Mouse (Mus musculus) embryonic facial prominence, embryonic 15.5 days (tissue): ENCODE results near the gene Aspg. TPM values are rescaled to one million over a fixed set of nuclear protein-coding genes. Genes with fewer than 3 reads are reported as not detected.

ENCODE experiments used
- ATAC-seq: fragments of 200-750 bp; cut with Nextera tagmentation; 2 replicates; pipeline ENCODE4 v1.8.0; 2017; ENCODE audit warnings: low read depth, moderate TSS enrichment; ENCODE audit not compliant: insufficient number of reproducible peaks, low FRiP score, low TSS enrichment
- H3K27ac ChIP-seq: fragments of 300-500 bp; sonication (generic); replicated peaks from 2 replicates; pipeline ENCODE4 v1.5.1; 2015; ENCODE audit warnings: mild to moderate bottlenecking, inconsistent platforms
- H3K27me3 ChIP-seq: fragments of 300-500 bp; sonication (generic); 2 replicates; pipeline ENCODE4 v1.6.1; 2015; ENCODE audit warnings: inconsistent platforms
- H3K36me3 ChIP-seq: fragments of 300-500 bp; sonication (generic); 2 replicates; pipeline ENCODE4 v1.6.1; 2015; ENCODE audit warnings: mild to moderate bottlenecking, inconsistent platforms
- H3K4me1 ChIP-seq: fragments of 300-500 bp; sonication (generic); 2 replicates; pipeline ENCODE4 v1.6.1; 2015; ENCODE audit warnings: inconsistent platforms
- H3K4me2 ChIP-seq: fragments of 300-500 bp; sonication (generic); replicated peaks from 2 replicates; pipeline ENCODE4 v1.6.1; 2015; ENCODE audit warnings: mild to moderate bottlenecking, inconsistent platforms
- H3K4me3 ChIP-seq: fragments of 300-500 bp; sonication (generic); replicated peaks from 2 replicates; pipeline ENCODE4 v1.5.1; 2015; ENCODE audit warnings: mild to moderate bottlenecking, inconsistent platforms
- H3K9ac ChIP-seq: fragments of 300-500 bp; sonication (generic); 2 replicates; pipeline ENCODE4 v1.6.1; 2015; ENCODE audit warnings: inconsistent platforms
- H3K9me3 ChIP-seq: fragments of 300-500 bp; sonication (generic); replicated peaks from 2 replicates; pipeline ENCODE4 v1.6.1; 2016; ENCODE audit warnings: inconsistent platforms
- WGBS: fragments of 180-500 bp; shearing (Covaris S2); methylation state at CpG from one replicate; pipeline ENCODE4 v1.1.7; 2015; 5-methylcytosine and 5-hydroxymethylcytosine counted together
- microRNA counts: library from miRNA; unstranded; fragments of <30 nt; microRNA quantifications from one replicate; lab custom pipeline; 2016
- microRNA-seq: library from miRNA; unstranded; fragments of <30 nt; microRNA quantifications from one replicate; pipeline ENCODE4, GENCODE M21; 2016; ENCODE audit warnings: borderline number of aligned reads
- polyA plus RNA-seq: library from polyadenylated mRNA; unstranded; fragments of >200 nt; fragmentation: Nextera tagmentation; extraction: Ambion mirVana; gene quantifications from 2 replicates; pipeline ENCODE4 v1.2.1, GENCODE M21; 2015

Gene Aspg
- polyA plus RNA-seq, 1 experiment from 2014 or later: 6.2 TPM

DNA sequence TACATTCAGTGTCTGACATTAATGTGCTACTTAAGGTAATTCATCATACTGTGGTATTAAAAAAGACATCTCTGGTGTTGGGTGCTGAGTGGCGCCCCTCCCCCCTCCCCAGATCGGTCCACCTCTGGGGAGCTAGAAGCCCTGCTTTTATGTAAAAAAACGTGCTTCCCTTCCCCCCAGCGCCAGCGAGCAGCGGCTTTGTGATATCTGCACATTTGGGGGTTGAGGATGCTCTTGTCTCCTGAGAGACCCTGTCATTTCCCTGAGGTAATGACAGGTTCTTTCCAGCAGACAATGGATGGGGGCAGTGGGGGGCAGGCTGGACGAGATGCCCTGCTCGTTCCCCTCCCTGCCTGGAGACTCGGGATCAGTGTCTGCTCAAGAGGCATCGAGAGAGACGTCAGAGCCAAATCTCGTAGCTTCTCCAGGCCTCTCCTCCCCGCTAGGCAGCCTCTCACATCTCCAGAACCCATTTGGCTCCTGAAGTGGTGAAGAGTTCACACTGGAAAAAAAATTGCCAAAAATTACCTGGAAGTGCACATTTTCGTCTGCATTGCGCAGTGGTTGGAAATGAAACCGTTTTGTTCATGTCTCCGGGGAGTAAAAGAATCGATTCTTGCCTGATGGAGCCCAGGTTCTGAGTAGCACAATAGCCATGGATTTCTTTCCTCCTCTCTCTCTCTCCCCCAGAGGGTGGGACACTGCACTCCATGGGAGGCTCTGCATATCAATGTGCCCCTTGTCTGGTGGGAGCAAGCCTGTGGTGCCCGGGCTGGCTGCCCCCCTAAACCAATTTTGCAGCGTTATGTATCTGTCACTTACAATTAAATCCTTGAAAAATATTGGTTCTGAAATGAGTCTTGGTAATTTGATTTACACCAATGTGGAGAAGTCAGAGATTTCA lies 64.4 kb downstream of the Aspg start:
- Histone ChIP-seq H3K9ac (no peak overlapping the region), H3K27ac (no peak overlapping the region), H3K27me3 (no peaks in the 10 kb centered on the region), H3K4me2 (no peak overlapping the region), H3K9me3 (no peaks in the 10 kb centered on the region), H3K4me3 (no peak overlapping the region), H3K36me3 (peaks cover 40% of the 10 kb centered on the region), H3K4me1 (peaks cover 52% of the 10 kb centered on the region)
- 36% methylated on average over 20 of the region's 20 CpGs for WGBS
- no peak for ATAC-seq

DNA sequence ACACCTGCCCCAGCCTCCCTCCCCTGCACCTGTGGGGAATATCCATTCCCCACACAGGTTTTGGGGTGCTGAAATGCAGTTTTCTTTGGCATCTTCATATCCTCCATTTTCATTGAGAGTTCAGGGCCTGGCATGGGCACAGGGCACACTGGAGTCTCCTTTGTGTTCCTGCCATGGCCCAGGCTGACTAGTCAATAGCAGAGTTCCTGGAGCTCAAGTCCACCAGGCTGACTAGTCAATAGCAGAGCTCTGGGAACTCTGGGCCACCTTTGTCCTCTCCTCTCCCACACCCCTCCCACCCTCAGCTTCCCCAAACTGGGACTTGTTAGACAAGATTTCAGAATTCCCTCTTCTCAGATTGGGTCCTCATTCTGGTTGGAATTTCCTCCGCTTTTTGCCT lies 65.2 kb downstream of the Aspg start:
- H3K27me3 ChIP-seq: no peaks in the 10 kb centered on the region
- no peaks in the 10 kb centered on the region for H3K9me3 ChIP-seq
- peaks cover 46% of the 10 kb centered on the region for H3K4me1 ChIP-seq
- no peak overlapping the region for H3K4me2 ChIP-seq
- no peak for ATAC-seq
- 92% methylated on average over 1 of the region's 1 CpGs for WGBS
- H3K36me3 ChIP-seq: peaks cover 47% of the 10 kb centered on the region
- H3K4me3 ChIP-seq: no peak overlapping the region
- no peak overlapping the region for H3K9ac ChIP-seq
- H3K27ac ChIP-seq: no peak overlapping the region

DNA sequence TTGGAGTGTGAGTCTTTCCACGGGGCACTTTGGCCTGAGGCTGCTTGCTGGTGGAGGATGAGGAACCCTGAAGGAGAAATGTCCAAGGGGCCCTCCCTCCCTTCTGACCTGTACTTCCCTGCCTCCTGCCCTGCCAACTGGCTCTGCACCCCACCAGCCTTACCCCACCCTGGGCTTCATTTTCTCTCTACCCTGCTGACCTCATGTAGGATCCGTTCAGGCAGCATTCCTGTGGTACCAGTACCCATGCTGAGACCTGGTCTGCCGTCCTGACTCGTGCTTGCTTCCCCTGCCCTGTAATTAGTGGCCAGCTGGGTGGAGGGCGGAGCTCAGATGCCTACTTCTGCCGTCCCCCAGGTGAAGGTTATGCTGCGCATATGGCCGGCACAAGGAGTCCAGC lies 65.7 kb downstream of the Aspg start:
- Histone ChIP-seq H3K9ac (no peak overlapping the region), H3K4me3 (no peak overlapping the region), H3K4me2 (no peak overlapping the region), H3K9me3 (no peaks in the 10 kb centered on the region), H3K36me3 (peaks cover 53% of the 10 kb centered on the region), H3K4me1 (peaks cover 41% of the 10 kb centered on the region), H3K27ac (no peak overlapping the region), H3K27me3 (no peaks in the 10 kb centered on the region)
- WGBS: 59% methylated on average over 8 of the region's 8 CpGs
- ATAC-seq: no peak

MicroRNAs encoded within 50 kb of the gene (microRNA counts, 519-probe panel; counts per million panel counts)
- microRNA mmu-miR-203 (lab: Ali Mortazavi, UCI): 4,601 counts per million, percentile 97 among the panel's probes with 10 or more counts

Small RNA genes within 50 kb of the gene (microRNA-seq; reads per million reads assigned to microRNA genes)
- gene Mir203 (74,267 reads per million, percentile 100 among the genes with 10 or more reads in this experiment), gene Mir3073a (not detected), gene Mir3073b (not detected)

Other genes with a start within 250 kb of the Aspg start
- 12.8 and 16.9 TPM in 2 replicates for gene Ppp1r13b, start 198.6 kb upstream of the Aspg start, polyA plus RNA-seq
- gene Atp5mpl, start 139.7 kb upstream of the Aspg start, polyA plus RNA-seq: 574 and 621 TPM in 2 replicates
- 0.41 and 0.46 TPM in 2 replicates for gene Tdrd9, start 135.1 kb upstream of the Aspg start, polyA plus RNA-seq
- gene Rd3l, start 125.4 kb upstream of the Aspg start, polyA plus RNA-seq: not detected in 2 replicates
- gene Kif26a, start 39.5 kb downstream of the Aspg start, polyA plus RNA-seq: 7.9 and 9.5 TPM in 2 replicates